Mouse (Mus musculus): Measurements from ENCODE around the gene Prmt8. TPM values are rescaled to one million over a fixed set of nuclear protein-coding genes. Genes with fewer than 3 reads are reported as not detected.

The Prmt8 gene
- polyA plus RNA-seq, 1 experiment = not detected

DNA sequence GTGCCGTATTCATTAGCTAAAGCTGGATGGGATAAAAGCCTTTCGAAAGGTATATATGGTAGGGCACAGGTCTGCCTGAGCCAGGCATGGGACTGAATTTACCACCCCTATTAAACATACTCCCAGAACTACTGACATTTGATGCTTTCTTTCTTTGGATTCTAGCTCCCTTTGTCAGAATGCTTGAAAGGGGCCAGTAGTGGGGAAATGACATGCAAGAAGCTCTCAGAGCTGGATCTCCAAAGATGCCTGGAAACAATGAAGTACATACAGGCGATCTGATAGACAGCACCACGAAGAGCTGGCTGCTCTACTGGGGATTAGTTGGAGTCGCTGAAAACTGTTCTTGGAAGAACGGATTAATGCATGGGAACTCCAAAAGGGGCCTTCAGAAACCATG is 16.0 kb downstream of the Prmt8 start:
- TF ChIP-seq GATA1 (IDR thresholded peaks at IDR 0.05; ENCODE audit: low read length) = no peak

DNA sequence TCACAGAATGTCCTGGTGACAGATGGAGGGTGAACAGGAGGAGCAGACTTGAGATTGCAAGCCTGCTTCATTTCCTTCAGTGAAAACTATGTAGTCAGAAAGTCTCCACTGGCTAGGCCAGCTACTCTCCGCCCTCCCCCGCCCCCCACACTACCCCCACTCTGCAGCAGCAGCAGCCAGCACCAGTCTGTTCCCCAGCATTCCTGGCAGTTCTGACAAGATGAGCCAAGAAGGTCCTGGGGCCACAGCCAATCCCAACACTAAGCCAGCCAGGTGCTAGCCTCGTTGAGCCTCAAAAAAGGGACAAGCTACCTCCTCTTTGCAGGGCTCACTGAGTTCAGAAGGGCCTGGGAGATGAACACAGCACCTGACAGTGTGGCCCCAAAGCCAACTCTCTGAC is 16.6 kb downstream of the Prmt8 start:
- TF ChIP-seq GATA1 (IDR thresholded peaks at IDR 0.05; ENCODE audit: low read length) = no peak

DNA sequence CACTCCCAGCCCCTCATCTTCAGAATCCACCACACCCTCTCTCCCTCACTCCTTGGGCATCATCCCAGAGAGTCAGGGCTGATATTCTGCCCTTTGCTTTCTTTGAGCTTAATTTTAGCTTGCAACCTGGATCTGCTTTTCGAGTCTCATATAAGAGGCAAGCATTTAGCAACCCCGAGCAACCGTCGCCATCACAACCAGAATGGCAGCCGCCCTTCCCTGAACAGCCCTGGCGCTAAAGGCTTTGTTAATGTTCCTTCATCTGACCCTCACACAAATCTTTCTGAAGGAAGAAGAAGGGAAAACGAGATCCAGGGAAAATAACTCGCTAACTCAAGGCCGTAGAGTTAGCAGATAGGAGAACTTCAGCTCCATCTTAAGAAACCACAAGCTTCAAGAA is 17.8 kb downstream of the Prmt8 start:
- no peak for TF ChIP-seq GATA1 (IDR thresholded peaks at IDR 0.05; ENCODE audit: low read length)

DNA sequence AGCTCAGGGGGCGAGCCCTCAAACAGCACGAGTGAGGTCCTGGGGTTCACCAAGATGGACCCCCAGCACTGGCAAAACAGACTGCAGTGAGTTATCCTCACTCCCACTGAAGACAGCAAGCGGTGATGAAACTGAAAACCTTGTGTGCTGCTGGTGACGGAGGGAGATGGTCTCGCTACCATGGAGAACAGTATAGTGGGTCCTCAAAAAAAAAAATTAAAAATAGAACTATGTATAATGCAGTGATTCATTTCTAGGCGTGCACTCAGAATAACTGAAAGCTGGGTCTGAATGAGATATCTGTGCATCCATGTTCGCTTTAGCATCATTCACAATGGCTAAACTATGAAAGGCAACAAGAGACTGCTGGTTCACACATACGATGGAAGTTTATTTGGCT is 20.5 kb downstream of the Prmt8 start:
- TF ChIP-seq GATA1 (IDR thresholded peaks at IDR 0.05; ENCODE audit: low read length) = no peak

DNA sequence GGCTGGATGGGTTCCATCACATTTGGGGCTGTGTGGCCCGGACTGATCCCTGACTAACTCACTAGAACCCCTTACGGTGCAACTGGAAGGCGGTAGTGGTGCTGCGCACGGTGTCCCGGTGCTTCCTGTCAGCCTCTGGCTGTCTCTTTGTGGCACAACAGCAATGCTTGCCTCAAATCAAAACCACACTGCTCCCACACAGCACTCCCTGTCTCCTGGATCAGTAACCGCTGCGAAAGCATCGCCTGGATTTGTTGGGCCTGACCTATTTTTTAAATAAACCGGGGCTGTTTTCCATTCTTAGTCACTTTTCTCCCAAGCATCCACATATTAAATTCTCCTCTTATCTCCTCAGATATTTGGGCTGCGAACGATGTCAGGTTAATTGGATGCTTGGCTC is 27.0 kb downstream of the Prmt8 start:
- TF ChIP-seq GATA1 (IDR thresholded peaks at IDR 0.05; ENCODE audit: low read length) = no peak

DNA sequence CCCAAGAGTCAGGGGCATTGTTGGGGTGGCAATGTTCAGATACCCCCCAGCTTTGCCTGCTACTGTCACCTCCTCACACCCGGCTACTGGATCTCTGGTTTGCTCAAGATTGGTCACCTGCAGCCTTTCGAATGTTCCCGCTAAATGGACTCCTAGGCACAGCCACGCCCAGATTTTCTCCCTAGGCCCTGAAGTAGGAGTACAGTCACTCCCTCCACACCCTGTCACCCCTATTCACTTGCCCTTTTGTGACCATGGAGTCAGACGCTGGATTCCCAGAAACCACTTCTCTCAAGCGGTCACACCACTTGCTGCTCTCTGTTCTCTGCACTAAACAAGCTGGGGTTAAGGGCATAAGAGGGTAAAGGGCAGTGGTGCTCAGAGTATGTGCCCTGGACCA is 28.1 kb downstream of the Prmt8 start:
- TF ChIP-seq GATA1 (IDR thresholded peaks at IDR 0.05; ENCODE audit: low read length) = no peak

DNA sequence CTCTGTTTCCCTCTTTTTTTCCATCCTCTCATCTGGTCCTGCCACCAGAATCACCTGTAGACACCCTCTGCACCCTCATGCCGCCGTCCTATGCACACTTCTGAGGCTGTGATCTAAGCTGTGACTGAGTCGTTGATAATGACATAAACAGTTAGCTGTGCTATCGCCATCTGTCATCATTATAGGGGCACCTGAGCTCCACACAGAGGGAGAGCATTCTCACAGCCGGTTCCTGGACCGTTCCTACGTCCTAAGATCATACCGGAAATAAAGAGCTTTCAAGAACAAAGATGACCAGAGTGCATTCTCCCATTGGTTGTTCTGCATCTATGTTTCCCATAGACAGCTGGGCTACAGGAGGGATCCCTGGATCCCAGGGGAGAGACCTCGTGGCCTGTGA is 28.6 kb downstream of the Prmt8 start:
- no peak for TF ChIP-seq GATA1 (IDR thresholded peaks at IDR 0.05; ENCODE audit: low read length)

GRCm38 (mm10) chr6:127739921-127740320 is 29.4 kb downstream of the Prmt8 start:
- no peak for TF ChIP-seq GATA1 (IDR thresholded peaks at IDR 0.05; ENCODE audit: low read length)

DNA sequence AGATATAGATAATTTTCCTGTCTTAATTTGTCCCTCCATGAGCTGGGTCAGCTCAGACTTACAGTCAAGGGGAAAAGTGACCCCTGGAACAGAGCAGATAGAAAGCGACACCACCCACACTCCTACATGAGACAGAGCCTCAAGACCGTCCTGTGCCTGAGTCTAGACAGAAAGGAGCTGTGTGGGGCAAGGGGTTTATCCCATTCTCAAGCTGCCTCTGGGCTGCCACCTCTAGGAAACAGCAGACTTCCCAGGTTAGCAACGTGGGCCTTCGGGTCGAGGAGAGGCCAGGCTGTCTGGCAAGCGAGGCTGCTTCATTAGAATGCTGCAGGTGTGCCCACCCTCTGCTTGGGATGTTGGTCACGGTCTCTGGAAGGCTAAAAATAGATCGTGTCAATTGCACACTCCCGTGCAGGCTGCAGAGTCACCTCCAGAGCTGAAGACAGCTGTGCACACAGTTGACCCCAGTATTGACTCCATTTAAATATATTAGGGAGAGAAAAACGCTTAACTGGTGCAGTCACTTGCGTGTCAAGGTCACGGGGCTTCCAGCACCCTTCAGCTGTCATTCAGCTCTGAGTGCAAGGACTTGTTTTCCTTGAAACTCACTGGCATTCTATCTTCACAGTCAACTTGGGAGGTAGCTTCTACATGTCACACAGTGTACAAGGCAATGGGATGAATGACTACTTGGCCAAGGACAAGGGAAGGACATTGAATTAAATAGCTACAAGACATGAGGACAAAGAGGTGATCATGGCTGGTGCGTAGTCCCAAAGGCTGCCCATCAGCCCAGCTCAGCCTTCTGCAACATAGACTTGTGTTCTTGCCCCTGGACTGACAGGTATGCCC is 33.9 kb downstream of the Prmt8 start:
- TF ChIP-seq GATA1 (IDR thresholded peaks at IDR 0.05; ENCODE audit: low read length) = no peak

GRCm38 (mm10) chr6:127723126-127723525 is 46.1 kb downstream of the Prmt8 start:
- TF ChIP-seq GATA1 (IDR thresholded peaks at IDR 0.05; ENCODE audit: low read length) = no peak

DNA sequence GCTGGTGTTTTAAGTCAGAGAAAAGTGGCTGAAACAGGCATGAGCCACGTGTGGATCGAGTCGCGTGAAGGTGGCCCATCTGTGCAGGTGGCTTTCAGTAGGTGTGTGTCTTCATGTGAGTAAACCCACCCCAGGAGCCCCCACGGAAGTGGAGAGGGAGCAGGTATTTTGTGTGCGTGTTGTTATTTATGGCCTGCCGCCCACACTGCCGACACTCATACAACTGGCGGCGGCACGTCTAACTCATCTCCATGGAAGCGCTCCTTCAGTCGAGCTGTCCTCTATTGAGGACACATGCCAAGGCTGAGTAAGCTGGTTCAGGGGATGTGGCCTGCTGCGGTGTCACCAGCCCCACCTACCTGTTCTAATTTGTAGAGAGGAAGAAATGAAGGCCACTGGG is 49.4 kb downstream of the Prmt8 start:
- no peak for TF ChIP-seq GATA1 (IDR thresholded peaks at IDR 0.05; ENCODE audit: low read length)

GRCm38 (mm10) chr6:127717239-127718137 is 51.8 kb downstream of the Prmt8 start:
- no peak for TF ChIP-seq GATA1 (IDR thresholded peaks at IDR 0.05; ENCODE audit: low read length)

- no peak for TF ChIP-seq GATA1 (IDR thresholded peaks at IDR 0.05; ENCODE audit: low read length)
These were observed 53.8 kb downstream of the Prmt8 start for GRCm38 (mm10) chr6:127715428-127715827.

- TF ChIP-seq GATA1 (IDR thresholded peaks at IDR 0.05; ENCODE audit: low read length) = no peak
These were observed 54.4 kb downstream of the Prmt8 start for GRCm38 (mm10) chr6:127714906-127715305.

DNA sequence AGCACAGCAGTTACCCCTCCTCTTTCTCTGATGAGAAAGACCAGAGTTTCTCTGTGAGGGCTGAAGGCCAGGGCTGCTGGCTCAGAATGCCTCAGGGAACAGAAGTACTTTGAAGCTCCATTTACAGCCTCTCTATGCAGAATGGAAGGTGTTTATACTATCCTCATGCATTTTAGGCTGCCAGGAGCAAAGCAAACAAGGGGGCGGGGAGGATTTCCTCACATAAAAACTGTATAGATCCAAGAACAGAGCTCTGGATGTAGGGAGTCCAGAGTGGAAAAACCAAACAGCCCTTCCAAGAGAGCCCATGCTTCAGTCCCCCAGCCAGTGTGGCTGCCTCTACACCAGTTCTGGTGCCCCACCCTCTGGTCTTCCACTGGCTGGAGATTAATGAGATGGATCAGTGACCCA is 61.0 kb downstream of the Prmt8 start:
- no peak for TF ChIP-seq GATA1 (IDR thresholded peaks at IDR 0.05; ENCODE audit: low read length)

GRCm38 (mm10) chr6:127701036-127701783 is 68.1 kb downstream of the Prmt8 start:
- no peak for TF ChIP-seq GATA1 (IDR thresholded peaks at IDR 0.05; ENCODE audit: low read length)
